Mouse (Mus musculus) CH12.LX (cell line): ENCODE measurements around the gene Zfp750. TPM values are rescaled to one million over a fixed set of nuclear protein-coding genes. Genes with fewer than 3 reads are reported as not detected.

Source experiments
- DNase-seq: peaks from one replicate; pipeline ENCODE4 v3.0.0-alpha.2; 2013; ENCODE audit errors: extremely low read depth
- H3K27ac ChIP-seq: 2 replicates; pipeline ENCODE4 v1.5.1; 2012; ENCODE audit warnings: low read depth, mild to moderate bottlenecking, control low read depth, moderate library complexity; ENCODE audit not compliant: insufficient read depth
- H3K27me3 ChIP-seq: replicated peaks from 2 replicates; pipeline ENCODE3; 2012; ENCODE audit warnings: inconsistent platforms
- H3K36me3 ChIP-seq, 2 experiments: replicated peaks in 1 of 2; 2 replicates each; pipeline versions ENCODE3 to v1.6.1; 2012; ENCODE audit warnings: inconsistent platforms in 1 of 2, low read length in 1 of 2, mild to moderate bottlenecking in 1 of 2, mixed read lengths in 1 of 2, moderate library complexity in 1 of 2; ENCODE audit not compliant: control insufficient read depth in 1 of 2, insufficient read depth in 1 of 2
- H3K4me1 ChIP-seq, 2 experiments: 2 replicates each; pipeline ENCODE4 v1.6.1; 2012; ENCODE audit warnings: inconsistent platforms in 1 of 2, moderate library complexity in 1 of 2; ENCODE audit not compliant: insufficient read depth in 2 of 2, control insufficient read depth in 1 of 2
- H3K4me2 ChIP-seq: 2 replicates; pipeline ENCODE4 v1.6.1; 2012; ENCODE audit warnings: low read depth, mild to moderate bottlenecking, control low read depth; ENCODE audit not compliant: poor library complexity, insufficient read depth, severe bottlenecking
- H3K4me3 ChIP-seq, 3 experiments: fragments of 150-350 bp in 1 of 3; sonication (generic) in 1 of 3; replicated peaks in 1 of 3; 2 replicates each; pipeline versions ENCODE3 to v1.5.1; 2011 to 2012; ENCODE audit warnings: low read depth in 2 of 3, low read length in 2 of 3, mild to moderate bottlenecking in 2 of 3, moderate library complexity in 2 of 3, control low read depth in 1 of 3, improper control_type of control experiment in 1 of 3, inconsistent platforms in 1 of 3, mixed read lengths in 1 of 3; ENCODE audit not compliant: poor library complexity in 1 of 3
- H3K79me2 ChIP-seq: replicated peaks from 2 replicates; pipeline ENCODE4 v1.6.1; 2012; ENCODE audit warnings: mild to moderate bottlenecking, moderate library complexity; ENCODE audit not compliant: control insufficient read depth, poor library complexity, insufficient read depth, severe bottlenecking; ENCODE audit errors: extremely low read depth
- H3K9ac ChIP-seq: 2 replicates; pipeline ENCODE4 v1.6.1; 2012; ENCODE audit warnings: low read depth, mild to moderate bottlenecking, control low read depth, moderate library complexity; ENCODE audit not compliant: insufficient read depth
- H3K9me3 ChIP-seq: replicated peaks from 2 replicates; pipeline ENCODE3; 2012; ENCODE audit warnings: low read length, inconsistent platforms, mixed read lengths
- BHLHE40 ChIP-seq: IDR thresholded peaks from 2 replicates; pipeline ENCODE4 v1.6.1; 2011; ENCODE audit warnings: mild to moderate bottlenecking, low read depth, low read length, improper control_type of control experiment
- CHD2 ChIP-seq: IDR thresholded peaks from 2 replicates; pipeline ENCODE4 v1.6.1; 2011; ENCODE audit warnings: low read length, improper control_type of control experiment
- CTCF ChIP-seq, 2 experiments: IDR thresholded peaks in 1 of 2; conservative IDR thresholded peaks in 1 of 2; 2 replicates each; pipeline ENCODE4 v1.5.1; 2011 to 2012; ENCODE audit warnings: low read depth in 2 of 2, low read length in 2 of 2, improper control_type of control experiment in 1 of 2, inconsistent platforms in 1 of 2, mild to moderate bottlenecking in 1 of 2, moderate library complexity in 1 of 2
- ELF1 ChIP-seq: IDR thresholded peaks from 2 replicates; pipeline ENCODE4 v1.6.1; 2014; ENCODE audit warnings: low read depth, mild to moderate bottlenecking, inconsistent platforms, low read length, improper control_type of control experiment
- EP300 ChIP-seq: IDR thresholded peaks from 2 replicates; pipeline ENCODE4 v1.6.1; 2011; ENCODE audit warnings: low read length, improper control_type of control experiment
- ETS1 ChIP-seq: conservative IDR thresholded peaks from 2 replicates; pipeline ENCODE4 v1.6.1; 2012; ENCODE audit warnings: low read depth, mild to moderate bottlenecking, inconsistent platforms, low read length, improper control_type of control experiment, moderate library complexity
- GABPA ChIP-seq: IDR thresholded peaks from 2 replicates; pipeline ENCODE4 v1.6.1; 2012; ENCODE audit warnings: low read depth, low read length, improper control_type of control experiment, inconsistent platforms; ENCODE audit not compliant: insufficient replicate concordance
- JUN ChIP-seq: IDR thresholded peaks from 2 replicates; pipeline ENCODE4 v1.6.1; 2011; ENCODE audit warnings: low read depth, mild to moderate bottlenecking, low read length, improper control_type of control experiment, moderate library complexity; ENCODE audit not compliant: insufficient read depth
- KAT2A ChIP-seq: IDR thresholded peaks from 2 replicates; pipeline ENCODE4 v1.6.1; 2012; ENCODE audit warnings: low read length, improper control_type of control experiment, inconsistent platforms; ENCODE audit not compliant: insufficient replicate concordance
- MAFK ChIP-seq: IDR thresholded peaks from 2 replicates; pipeline ENCODE4 v1.6.1; 2011; ENCODE audit warnings: low read length, improper control_type of control experiment; ENCODE audit not compliant: insufficient replicate concordance
- MYC ChIP-seq: IDR thresholded peaks from 2 replicates; pipeline ENCODE4 v1.6.1; 2011; ENCODE audit warnings: low read depth, mild to moderate bottlenecking, improper control_type of control experiment, low read length
- NELFE ChIP-seq: IDR thresholded peaks from 2 replicates; pipeline ENCODE4 v1.6.1; 2011; ENCODE audit warnings: low read depth, low read length, improper control_type of control experiment
- PAX5 ChIP-seq: IDR thresholded peaks from 2 replicates; pipeline ENCODE4 v1.6.1; 2012; ENCODE audit warnings: low read length, inconsistent platforms, mixed read lengths
- POLR2A ChIP-seq: IDR thresholded peaks from 2 replicates; pipeline ENCODE4 v1.6.1; 2011; ENCODE audit warnings: low read depth, mild to moderate bottlenecking, improper control_type of control experiment, low read length
- POLR2AphosphoS2 ChIP-seq: IDR thresholded peaks from 2 replicates; pipeline ENCODE4 v1.6.1; 2011; ENCODE audit warnings: low read depth, low read length, improper control_type of control experiment
- RAD21 ChIP-seq: IDR thresholded peaks from 2 replicates; pipeline ENCODE4 v1.6.1; 2011; ENCODE audit warnings: low read depth, mild to moderate bottlenecking, low read length, improper control_type of control experiment, moderate library complexity
- RCOR1 ChIP-seq: conservative IDR thresholded peaks from 2 replicates; pipeline ENCODE4 v1.6.1; 2012; ENCODE audit warnings: low read depth, mild to moderate bottlenecking, inconsistent platforms, low read length, improper control_type of control experiment
- SMC3 ChIP-seq: IDR thresholded peaks from 2 replicates; pipeline ENCODE4 v1.6.1; 2011; ENCODE audit warnings: low read depth, low read length, improper control_type of control experiment
- TBP ChIP-seq: conservative IDR thresholded peaks from 2 replicates; pipeline ENCODE4 v1.6.1; 2011; ENCODE audit warnings: low read depth, low read length, improper control_type of control experiment
- UBTF ChIP-seq: IDR thresholded peaks from 2 replicates; pipeline ENCODE4 v1.6.1; 2012; ENCODE audit warnings: low read depth, mild to moderate bottlenecking, inconsistent platforms, low read length, improper control_type of control experiment, moderate library complexity
- USF1 ChIP-seq: IDR thresholded peaks from 2 replicates; pipeline ENCODE4 v1.6.1; 2014; ENCODE audit warnings: low read depth, mild to moderate bottlenecking, inconsistent platforms, low read length, improper control_type of control experiment
- USF2 ChIP-seq: conservative IDR thresholded peaks from 2 replicates; pipeline ENCODE4 v1.6.1; 2011; ENCODE audit warnings: low read depth, low read length, improper control_type of control experiment
- ZC3H11A ChIP-seq: IDR thresholded peaks from 2 replicates; pipeline ENCODE4 v1.6.1; 2012; ENCODE audit warnings: low read depth, mild to moderate bottlenecking, inconsistent platforms, low read length, improper control_type of control experiment
- ZMIZ1 ChIP-seq: IDR thresholded peaks from 2 replicates; pipeline ENCODE4 v1.6.1; 2012; ENCODE audit warnings: low read depth, mild to moderate bottlenecking, inconsistent platforms, low read length, improper control_type of control experiment
- ZNF384 ChIP-seq: IDR thresholded peaks from 2 replicates; pipeline ENCODE4 v1.6.1; 2012; ENCODE audit warnings: low read depth, low read length, improper control_type of control experiment, inconsistent platforms
- dilution Hi-C: fragments of 300-500 bp; cut with MboI; formaldehyde crosslinking; loops from 2 replicates; pipeline ENCODE4 v1.14.3; 2020; ENCODE audit warnings: low sequenced_read_pairs; ENCODE audit not compliant: extremely low pct_unique_long_range_greater_than_20kb, extremely low pct_ligation_motif_present
- in situ Hi-C: fragments of 300-500 bp; cut with MboI; formaldehyde crosslinking; loops from 3 replicates; pipeline ENCODE4 v1.14.3; 2019; ENCODE audit warnings: low sequenced_read_pairs, low pct_ligation_motif_present, low pct_unique_long_range_greater_than_20kb, mixed read lengths
- polyA plus RNA-seq: library from polyadenylated mRNA; unstranded; fragments of >175 nt; gene quantifications from 2 replicates; pipeline ENCODE4 v1.2.1, GENCODE M21; 2012; ENCODE audit warnings: low read depth; ENCODE audit not compliant: insufficient read length
- total RNA-seq, 2 experiments: library from RNA; depleted of rRNA; stranded (reverse); fragments of 300-350 nt in 1 of 2; fragments of >200 nt in 1 of 2; gene quantifications; 2 replicates each; pipeline ENCODE4 v1.2.3; 2012 to 2014

The Zfp750 gene
- total and polyA plus RNA-seq, 3 experiments, result 0.11 to 0.54 (median 0.34) TPM

GRCm38 (mm10) chr11:121481129-121481528, 38.0 kb downstream of the Zfp750 start:
- TF ChIP-seq EP300, result no peak
- no peak for TF ChIP-seq USF2
- TF ChIP-seq PAX5, result no peak
- no peak for TF ChIP-seq SMC3
- TF ChIP-seq MAFK, result no peak
- TF ChIP-seq GABPA, result no peak
- no peak for TF ChIP-seq USF1
- TF ChIP-seq UBTF, result no peak
- TF ChIP-seq NELFE, result no peak
- no peak for TF ChIP-seq KAT2A
- TF ChIP-seq ZNF384, result no peak
- TF ChIP-seq TBP, result no peak
- TF ChIP-seq CHD2, result no peak
- TF ChIP-seq ETS1, result no peak
- TF ChIP-seq RAD21, result no peak
- TF ChIP-seq ZMIZ1, result no peak
- TF ChIP-seq MYC, result no peak

GRCm38 (mm10) chr11:121479476-121480203, 39.5 kb downstream of the Zfp750 start:
- no peak overlapping the region for H3K4me3 ChIP-seq
- in situ Hi-C loops (loop anchor here (10.0 kb wide), 1 partner anchor 155 kb away; no protein-coding TSS in a partner anchor), dilution Hi-C loops (no loop called here)
- H3K9me3 ChIP-seq, result no peaks in the 10 kb centered on the region
- no peak for DNase-seq
- no peaks in the 10 kb centered on the region for H3K27me3 ChIP-seq
- H3K27ac ChIP-seq, result no peak overlapping the region
- no peak for TF ChIP-seq ZC3H11A
- TF ChIP-seq CTCF (conservative IDR thresholded peaks at IDR 0.05 in 1 of 2, IDR thresholded peaks at IDR 0.05 in 1 of 2; ENCODE audit: low read depth in 2 of 2, low read length in 2 of 2), result no peak
- TF ChIP-seq NELFE, result no peak
- TF ChIP-seq GABPA, result no peak
- no peak for TF ChIP-seq ZNF384
- TF ChIP-seq POLR2A, result no peak
- no peak for TF ChIP-seq RCOR1
- no peak for TF ChIP-seq TBP
- TF ChIP-seq BHLHE40, result no peak
- no peak for TF ChIP-seq POLR2AphosphoS2
- TF ChIP-seq ETS1, result no peak
- TF ChIP-seq ELF1, result no peak
- no peak for TF ChIP-seq JUN
- no peak overlapping the region for H3K4me2 ChIP-seq
- H3K36me3 ChIP-seq, result peaks cover 46 to 89% of the 10 kb centered on the region in 2 experiments
- H3K9ac ChIP-seq, result no peak overlapping the region
- H3K4me1 ChIP-seq, result peaks cover 0 to 24% of the 10 kb centered on the region in 2 experiments; a peak in 2 of 4 replicates
- no peaks in the 10 kb centered on the region for H3K79me2 ChIP-seq

More at GRCm38 (mm10) chr11:121481129-121481528, 38.0 kb downstream of the Zfp750 start:
- Histone ChIP-seq H3K4me2 (no peak overlapping the region), H3K4me3 (no peak overlapping the region), H3K79me2 (no peaks in the 10 kb centered on the region), H3K4me1 (peaks cover 6 to 32% of the 10 kb centered on the region in 2 experiments; a peak in 3 of 4 replicates), H3K9ac (no peak overlapping the region), H3K27ac (no peak overlapping the region), H3K9me3 (no peaks in the 10 kb centered on the region), H3K36me3 (peaks cover 43 to 79% of the 10 kb centered on the region in 2 experiments), H3K27me3 (no peaks in the 10 kb centered on the region)
- in situ Hi-C loops (no loop called here), dilution Hi-C loops (no loop called here)
- no peak for DNase-seq
